Mouse (Mus musculus) B cell, adult (primary cell): Measurements from ENCODE around the gene Scn10a. TPM values are rescaled to one million over a fixed set of nuclear protein-coding genes. Genes with fewer than 3 reads are reported as not detected.

Source experiments
- total RNA-seq: library from RNA; stranded (reverse); gene quantifications from 4 replicates; pipeline ENCODE4 v1.2.4, GENCODE M21; 2023; ENCODE audit not compliant: inconsistent age

The Scn10a gene
- not detected in 4 replicates for total RNA-seq

DNA sequence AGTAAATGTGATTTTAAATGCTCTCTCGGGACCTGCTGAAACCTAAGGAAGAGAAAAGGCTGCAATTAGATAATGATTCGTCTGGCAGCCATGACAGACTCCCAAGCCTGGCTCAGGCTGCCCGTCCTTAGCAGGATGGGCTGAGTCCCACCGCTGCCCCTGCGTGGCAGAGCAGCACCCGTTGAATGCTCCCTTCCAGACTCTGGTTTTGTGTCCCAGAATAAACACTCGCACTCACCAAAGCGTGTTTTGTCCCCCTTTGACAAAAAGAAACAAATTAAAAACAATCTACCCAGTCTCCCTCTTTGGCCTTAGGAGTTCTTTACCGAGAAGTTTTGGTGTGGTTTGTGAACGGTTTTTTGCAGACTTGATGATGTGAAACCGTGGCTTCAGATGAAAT is at the start of gene Scn10a:
Gene Scn10a, minus strand, starts transcription at position 101 of the 400 bp plus-strand sequence.

DNA sequence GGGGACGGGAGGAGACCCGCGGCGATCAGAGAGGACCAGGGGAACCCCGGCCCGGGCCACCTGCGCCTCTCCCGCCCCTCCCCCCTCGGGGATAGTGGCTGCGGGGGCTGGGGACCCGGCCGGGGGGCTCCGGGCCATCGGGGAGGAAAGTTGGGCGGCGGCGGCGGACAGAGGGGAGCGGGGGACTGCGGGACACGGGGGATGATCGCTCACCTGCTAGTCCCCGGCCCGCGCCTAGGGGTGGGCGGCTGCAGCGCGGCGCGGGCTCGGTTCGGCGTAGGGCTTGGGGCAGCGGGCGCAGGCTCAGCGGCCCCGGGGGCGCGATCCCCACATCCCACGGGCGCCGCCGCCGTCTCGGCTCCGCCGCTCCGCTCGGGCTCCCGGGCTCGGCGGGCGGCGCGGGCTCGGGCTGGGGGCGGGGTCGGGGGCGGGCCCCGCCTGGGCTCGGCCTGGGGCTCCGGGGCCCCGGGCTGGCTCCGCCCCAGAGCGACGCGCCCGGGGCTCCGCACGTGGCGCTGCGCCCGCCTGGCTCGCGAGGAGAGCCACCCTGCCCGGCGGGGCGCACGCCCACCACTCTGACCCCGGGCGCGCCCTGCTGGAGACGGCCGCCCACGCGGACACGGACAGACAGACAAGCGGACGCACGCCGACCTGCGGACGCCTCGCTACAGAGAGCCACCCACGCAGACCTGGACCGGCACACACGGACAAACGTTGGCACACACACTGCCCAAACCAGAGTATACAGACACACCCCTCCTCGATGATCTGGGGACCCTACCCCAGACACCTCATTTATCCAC is 140.3 kb downstream of the Scn10a start, which contains the start of gene Scn5a:
Gene Scn5a, minus strand, starts transcription at position 381 of the 803 bp plus-strand sequence.

Other genes with a start within 250 kb of the Scn10a start
- not detected in 4 replicates for gene Scn5a, start 140.3 kb downstream of the Scn10a start, total RNA-seq
- gene Scn11a, start 106.1 kb upstream of the Scn10a start, total RNA-seq, result not detected in 4 replicates
- 61.0 to 84.5 TPM (median 72.6 TPM) in 4 replicates for gene Wdr48, start 175.6 kb upstream of the Scn10a start, total RNA-seq
- 6.8 to 12.8 TPM (median 11.0 TPM) in 4 replicates for gene Gorasp1, start 218.2 kb upstream of the Scn10a start, total RNA-seq
- gene Ttc21a, start 218.3 kb upstream of the Scn10a start, total RNA-seq, result not detected in 4 replicates